Mouse (Mus musculus): ENCODE measurements at regions not wholly inside any gene's neighbourhood (a gene's known extent, or its start where the extent isn't known, plus 50 kb on each side); places are given as distances from the start of the nearest gene placed in this dataset.

GRCm38 (mm10) chr4:56160551-56161256 lies 579.2 kb upstream of the Gm26657 start:
- no peak for DNase-seq (ENCODE audit: low spot score)

- DNase-seq (ENCODE audit: low spot score), result no peak
Measured at GRCm38 (mm10) chr4:56157521-56158065, 582.3 kb upstream of the Gm26657 start.

GRCm38 (mm10) chr4:56150716-56151115 lies 589.2 kb upstream of the Gm26657 start:
- no peak for DNase-seq (ENCODE audit: low spot score)

GRCm38 (mm10) chr4:56143827-56144226 lies 596.0 kb upstream of the Gm26657 start:
- DNase-seq (ENCODE audit: low spot score), result no peak

GRCm38 (mm10) chr4:56136837-56137236 lies 603.0 kb upstream of the Gm26657 start:
- DNase-seq (ENCODE audit: low spot score), result no peak

- no peak for DNase-seq (ENCODE audit: low spot score)
Measured at GRCm38 (mm10) chr4:56134350-56134749, 602.1 kb upstream of the Klf4 start.

- no peak for DNase-seq (ENCODE audit: low spot score)
Measured at GRCm38 (mm10) chr4:56127730-56128482, 595.6 kb upstream of the Klf4 start.

- no peak for DNase-seq (ENCODE audit: low spot score)
Measured at GRCm38 (mm10) chr4:56124515-56124914, 592.2 kb upstream of the Klf4 start.

- DNase-seq (ENCODE audit: low spot score), result no peak
Measured at GRCm38 (mm10) chr4:56122198-56122597, 589.9 kb upstream of the Klf4 start.

GRCm38 (mm10) chr4:56121664-56122063 lies 589.4 kb upstream of the Klf4 start:
- DNase-seq (ENCODE audit: low spot score), result no peak

- no peak for DNase-seq (ENCODE audit: low spot score)
Measured at GRCm38 (mm10) chr4:56120357-56120756, 588.1 kb upstream of the Klf4 start.

- peak; percentile 57 for DNase-seq (ENCODE audit: low spot score)
Measured at GRCm38 (mm10) chr4:56113701-56114196, 581.5 kb upstream of the Klf4 start.

- peak; percentile 12 for DNase-seq (ENCODE audit: low spot score)
Measured at GRCm38 (mm10) chr4:56112931-56113700, 580.9 kb upstream of the Klf4 start.

- no peak for DNase-seq (ENCODE audit: low spot score)
Measured at GRCm38 (mm10) chr4:56106962-56107361, 574.7 kb upstream of the Klf4 start.

- DNase-seq (ENCODE audit: low spot score), result no peak
Measured at GRCm38 (mm10) chr4:56102314-56102713, 570.0 kb upstream of the Klf4 start.

GRCm38 (mm10) chr4:56090796-56091195 lies 558.5 kb upstream of the Klf4 start:
- no peak for DNase-seq (ENCODE audit: low spot score)

GRCm38 (mm10) chr4:56088701-56089100 lies 556.4 kb upstream of the Klf4 start:
- no peak for DNase-seq (ENCODE audit: low spot score)

- no peak for DNase-seq (ENCODE audit: low spot score)
Measured at GRCm38 (mm10) chr4:56086306-56086705, 554.0 kb upstream of the Klf4 start.

- DNase-seq (ENCODE audit: low spot score), result no peak
Measured at GRCm38 (mm10) chr4:56084205-56084604, 551.9 kb upstream of the Klf4 start.

- DNase-seq (ENCODE audit: low spot score), result no peak
Measured at GRCm38 (mm10) chr4:56082411-56082810, 550.1 kb upstream of the Klf4 start.

GRCm38 (mm10) chr4:56080960-56081359 lies 548.7 kb upstream of the Klf4 start:
- DNase-seq (ENCODE audit: low spot score), result no peak

- peak; percentile 32 for DNase-seq (ENCODE audit: low spot score)
Measured at GRCm38 (mm10) chr4:56070664-56071334, 538.5 kb upstream of the Klf4 start.

Data from urinary bladder, postnatal 25 days (tissue).